Mouse (Mus musculus): Measurements from ENCODE around the gene Gm49396. TPM values are rescaled to one million over a fixed set of nuclear protein-coding genes. Genes with fewer than 3 reads are reported as not detected.

Gm49396 gene
- polyA plus RNA-seq, 1 experiment from 2014 or later: 7.7 TPM

Small RNA genes within 50 kb of the gene (microRNA-seq; reads per million reads assigned to microRNA genes)
- gene Gm38670 (1.9 reads per million, percentile 21 among the genes with 10 or more reads in this experiment), gene Mir3569 (not detected)

Other genes starting within 250 kb of the Gm49396 start
- gene Syne4, start 248.5 kb upstream of the Gm49396 start, polyA plus RNA-seq (2014; fragmentation: Nextera tagmentation; extraction: Ambion mirVana): 52.2 and 60.5 TPM in 2 replicates
- not detected in 2 replicates for gene E130208F15Rik, start 241.6 kb upstream of the Gm49396 start, polyA plus RNA-seq (2014; fragmentation: Nextera tagmentation; extraction: Ambion mirVana)
- 16.3 and 17.2 TPM in 2 replicates for gene Sdhaf1, start 239.4 kb upstream of the Gm49396 start, polyA plus RNA-seq (2014; fragmentation: Nextera tagmentation; extraction: Ambion mirVana)
- gene Lrfn3, start 200.6 kb upstream of the Gm49396 start, polyA plus RNA-seq (2014; fragmentation: Nextera tagmentation; extraction: Ambion mirVana): 4.4 and 4.5 TPM in 2 replicates
- gene Tyrobp, start 149.6 kb upstream of the Gm49396 start, polyA plus RNA-seq (2014; fragmentation: Nextera tagmentation; extraction: Ambion mirVana): 53.7 and 54.7 TPM in 2 replicates
- 1.6 and 2.1 TPM in 2 replicates for gene Hcst, start 143.5 kb upstream of the Gm49396 start, polyA plus RNA-seq (2014; fragmentation: Nextera tagmentation; extraction: Ambion mirVana)
- gene Nfkbid, start 141.6 kb upstream of the Gm49396 start, polyA plus RNA-seq (2014; fragmentation: Nextera tagmentation; extraction: Ambion mirVana): 2.3 and 3.2 TPM in 2 replicates
- 37.9 and 43.0 TPM in 2 replicates for gene Aplp1, start 117.8 kb upstream of the Gm49396 start, polyA plus RNA-seq (2014; fragmentation: Nextera tagmentation; extraction: Ambion mirVana)
- gene Kirrel2, start 105.7 kb upstream of the Gm49396 start, polyA plus RNA-seq (2014; fragmentation: Nextera tagmentation; extraction: Ambion mirVana): 0.13 and 2.9 TPM in 2 replicates
- 0.15 and 1.3 TPM in 2 replicates for gene Nphs1, start 105.0 kb upstream of the Gm49396 start, polyA plus RNA-seq (2014; fragmentation: Nextera tagmentation; extraction: Ambion mirVana)
- gene Prodh2, start 69.7 kb upstream of the Gm49396 start, polyA plus RNA-seq (2014; fragmentation: Nextera tagmentation; extraction: Ambion mirVana): 1.3 TPM in 2 replicates
- 10.7 and 11.9 TPM in 2 replicates for gene Arhgap33, start 28.3 kb upstream of the Gm49396 start, polyA plus RNA-seq (2014; fragmentation: Nextera tagmentation; extraction: Ambion mirVana)
- 45.0 and 48.5 TPM in 2 replicates for gene Hspb6, start 11.2 kb upstream of the Gm49396 start, polyA plus RNA-seq (2014; fragmentation: Nextera tagmentation; extraction: Ambion mirVana)
- 15.2 and 15.7 TPM in 2 replicates for gene Proser3, start 11.0 kb upstream of the Gm49396 start, polyA plus RNA-seq (2014; fragmentation: Nextera tagmentation; extraction: Ambion mirVana)
- 36.9 and 38.5 TPM in 2 replicates for gene Lin37, start 3.5 kb upstream of the Gm49396 start, polyA plus RNA-seq (2014; fragmentation: Nextera tagmentation; extraction: Ambion mirVana)
- 92.3 and 94.5 TPM in 2 replicates for gene U2af1l4, start within 50 bp of the Gm49396 start, polyA plus RNA-seq (2014; fragmentation: Nextera tagmentation; extraction: Ambion mirVana)
- gene Psenen, start 283 bp downstream of the Gm49396 start, polyA plus RNA-seq (2014; fragmentation: Nextera tagmentation; extraction: Ambion mirVana): 119 and 125 TPM in 2 replicates
- gene Igflr1, start 2.1 kb downstream of the Gm49396 start, polyA plus RNA-seq (2014; fragmentation: Nextera tagmentation; extraction: Ambion mirVana): 3.3 and 3.5 TPM in 2 replicates
- 12.8 and 13.0 TPM in 2 replicates for gene Kmt2b, start 25.4 kb downstream of the Gm49396 start, polyA plus RNA-seq (2014; fragmentation: Nextera tagmentation; extraction: Ambion mirVana)
- gene Zbtb32, start 35.6 kb downstream of the Gm49396 start, polyA plus RNA-seq (2014; fragmentation: Nextera tagmentation; extraction: Ambion mirVana): 0.81 and 0.83 TPM in 2 replicates
- 12.1 and 15.3 TPM in 2 replicates for gene Upk1a, start 49.5 kb downstream of the Gm49396 start, polyA plus RNA-seq (2014; fragmentation: Nextera tagmentation; extraction: Ambion mirVana)
- 1,084 and 1,229 TPM in 2 replicates for gene Cox6b1, start 62.8 kb downstream of the Gm49396 start, polyA plus RNA-seq (2014; fragmentation: Nextera tagmentation; extraction: Ambion mirVana)
- gene Etv2, start 72.5 kb downstream of the Gm49396 start, polyA plus RNA-seq (2014; fragmentation: Nextera tagmentation; extraction: Ambion mirVana): not detected in 2 replicates
- gene Rbm42, start 87.0 kb downstream of the Gm49396 start, polyA plus RNA-seq (2014; fragmentation: Nextera tagmentation; extraction: Ambion mirVana): 96.4 and 101 TPM in 2 replicates
- gene Haus5, start 101.7 kb downstream of the Gm49396 start, polyA plus RNA-seq (2014; fragmentation: Nextera tagmentation; extraction: Ambion mirVana): 48.7 and 49.5 TPM in 2 replicates
- gene Pmis2, start 108.3 kb downstream of the Gm49396 start, polyA plus RNA-seq (2014; fragmentation: Nextera tagmentation; extraction: Ambion mirVana): not detected in 2 replicates
- 1.4 TPM in 2 replicates for gene 2200002J24Rik, start 135.6 kb downstream of the Gm49396 start, polyA plus RNA-seq (2014; fragmentation: Nextera tagmentation; extraction: Ambion mirVana)
- gene Atp4a, start 148.9 kb downstream of the Gm49396 start, polyA plus RNA-seq (2014; fragmentation: Nextera tagmentation; extraction: Ambion mirVana): 1.0 and 2.2 TPM in 2 replicates
- 213 and 238 TPM in 2 replicates for gene Tmem147, start 166.2 kb downstream of the Gm49396 start, polyA plus RNA-seq (2014; fragmentation: Nextera tagmentation; extraction: Ambion mirVana)
- gene Gapdhs, start 180.3 kb downstream of the Gm49396 start, polyA plus RNA-seq (2014; fragmentation: Nextera tagmentation; extraction: Ambion mirVana): 0.51 TPM in 1 of 2 replicates, not detected in the other
- 1.5 and 2.7 TPM in 2 replicates for gene Sbsn, start 188.1 kb downstream of the Gm49396 start, polyA plus RNA-seq (2014; fragmentation: Nextera tagmentation; extraction: Ambion mirVana)
- 0.61 and 1.3 TPM in 2 replicates for gene Dmkn, start 200.4 kb downstream of the Gm49396 start, polyA plus RNA-seq (2014; fragmentation: Nextera tagmentation; extraction: Ambion mirVana)
- 0.80 and 0.86 TPM in 2 replicates for gene Krtdap, start 224.6 kb downstream of the Gm49396 start, polyA plus RNA-seq (2014; fragmentation: Nextera tagmentation; extraction: Ambion mirVana)